Mouse (Mus musculus) CH12.LX (cell line): ENCODE data around the gene 3110009E18Rik. TPM values are rescaled to one million over a fixed set of nuclear protein-coding genes. Genes with fewer than 3 reads are reported as not detected.

Experiments used
- DNase-seq: peaks from one replicate; pipeline ENCODE4 v3.0.0-alpha.2; 2013; ENCODE audit errors: extremely low read depth
- H3K27ac ChIP-seq: 2 replicates; pipeline ENCODE4 v1.5.1; 2012; ENCODE audit warnings: low read depth, mild to moderate bottlenecking, control low read depth, moderate library complexity; ENCODE audit not compliant: insufficient read depth
- H3K27me3 ChIP-seq: replicated peaks from 2 replicates; pipeline ENCODE3; 2012; ENCODE audit warnings: inconsistent platforms
- H3K36me3 ChIP-seq, 2 experiments: replicated peaks in 1 of 2; 2 replicates each; pipeline versions ENCODE3 to v1.6.1; 2012; ENCODE audit warnings: inconsistent platforms in 1 of 2, low read length in 1 of 2, mild to moderate bottlenecking in 1 of 2, mixed read lengths in 1 of 2, moderate library complexity in 1 of 2; ENCODE audit not compliant: control insufficient read depth in 1 of 2, insufficient read depth in 1 of 2
- H3K4me1 ChIP-seq, 2 experiments: 2 replicates each; pipeline ENCODE4 v1.6.1; 2012; ENCODE audit warnings: inconsistent platforms in 1 of 2, moderate library complexity in 1 of 2; ENCODE audit not compliant: insufficient read depth in 2 of 2, control insufficient read depth in 1 of 2
- H3K4me2 ChIP-seq: 2 replicates; pipeline ENCODE4 v1.6.1; 2012; ENCODE audit warnings: low read depth, mild to moderate bottlenecking, control low read depth; ENCODE audit not compliant: poor library complexity, insufficient read depth, severe bottlenecking
- H3K4me3 ChIP-seq, 3 experiments: fragments of 150-350 bp in 1 of 3; sonication (generic) in 1 of 3; replicated peaks in 1 of 3; 2 replicates each; pipeline versions ENCODE3 to v1.5.1; 2011 to 2012; ENCODE audit warnings: low read depth in 2 of 3, low read length in 2 of 3, mild to moderate bottlenecking in 2 of 3, moderate library complexity in 2 of 3, control low read depth in 1 of 3, improper control_type of control experiment in 1 of 3, inconsistent platforms in 1 of 3, mixed read lengths in 1 of 3; ENCODE audit not compliant: poor library complexity in 1 of 3
- H3K79me2 ChIP-seq: replicated peaks from 2 replicates; pipeline ENCODE4 v1.6.1; 2012; ENCODE audit warnings: mild to moderate bottlenecking, moderate library complexity; ENCODE audit not compliant: control insufficient read depth, poor library complexity, insufficient read depth, severe bottlenecking; ENCODE audit errors: extremely low read depth
- H3K9ac ChIP-seq: 2 replicates; pipeline ENCODE4 v1.6.1; 2012; ENCODE audit warnings: low read depth, mild to moderate bottlenecking, control low read depth, moderate library complexity; ENCODE audit not compliant: insufficient read depth
- H3K9me3 ChIP-seq: replicated peaks from 2 replicates; pipeline ENCODE3; 2012; ENCODE audit warnings: low read length, inconsistent platforms, mixed read lengths
- BHLHE40 ChIP-seq: IDR thresholded peaks from 2 replicates; pipeline ENCODE4 v1.6.1; 2011; ENCODE audit warnings: mild to moderate bottlenecking, low read depth, low read length, improper control_type of control experiment
- CHD1 ChIP-seq: IDR thresholded peaks from 2 replicates; pipeline ENCODE4 v1.6.1; 2012; ENCODE audit warnings: low read depth, low read length, improper control_type of control experiment, inconsistent platforms
- CHD2 ChIP-seq: IDR thresholded peaks from 2 replicates; pipeline ENCODE4 v1.6.1; 2011; ENCODE audit warnings: low read length, improper control_type of control experiment
- E2F4 ChIP-seq: IDR thresholded peaks from 2 replicates; pipeline ENCODE4 v1.6.1; 2011; ENCODE audit warnings: low read depth, low read length, improper control_type of control experiment; ENCODE audit not compliant: insufficient replicate concordance
- EP300 ChIP-seq: IDR thresholded peaks from 2 replicates; pipeline ENCODE4 v1.6.1; 2011; ENCODE audit warnings: low read length, improper control_type of control experiment
- GABPA ChIP-seq: IDR thresholded peaks from 2 replicates; pipeline ENCODE4 v1.6.1; 2012; ENCODE audit warnings: low read depth, low read length, improper control_type of control experiment, inconsistent platforms; ENCODE audit not compliant: insufficient replicate concordance
- IRF4 ChIP-seq: IDR thresholded peaks from 2 replicates; pipeline ENCODE4 v1.6.1; 2014; ENCODE audit warnings: low read depth, mild to moderate bottlenecking, inconsistent platforms, low read length, improper control_type of control experiment
- MAFK ChIP-seq: IDR thresholded peaks from 2 replicates; pipeline ENCODE4 v1.6.1; 2011; ENCODE audit warnings: low read length, improper control_type of control experiment; ENCODE audit not compliant: insufficient replicate concordance
- MAZ ChIP-seq: IDR thresholded peaks from 2 replicates; pipeline ENCODE4 v1.6.1; 2012; ENCODE audit warnings: low read depth, mild to moderate bottlenecking, inconsistent platforms, low read length, improper control_type of control experiment, moderate library complexity
- MEF2A ChIP-seq: IDR thresholded peaks from 2 replicates; pipeline ENCODE4 v1.6.1; 2014; ENCODE audit warnings: low read depth, mild to moderate bottlenecking, inconsistent platforms, low read length, improper control_type of control experiment, borderline replicate concordance
- MYC ChIP-seq: IDR thresholded peaks from 2 replicates; pipeline ENCODE4 v1.6.1; 2011; ENCODE audit warnings: low read depth, mild to moderate bottlenecking, improper control_type of control experiment, low read length
- NRF1 ChIP-seq: IDR thresholded peaks from 2 replicates; pipeline ENCODE4 v1.6.1; 2014; ENCODE audit warnings: low read depth, mild to moderate bottlenecking, inconsistent platforms, low read length, improper control_type of control experiment, moderate library complexity
- POLR2A ChIP-seq: IDR thresholded peaks from 2 replicates; pipeline ENCODE4 v1.6.1; 2011; ENCODE audit warnings: low read depth, mild to moderate bottlenecking, improper control_type of control experiment, low read length
- POLR2AphosphoS2 ChIP-seq: IDR thresholded peaks from 2 replicates; pipeline ENCODE4 v1.6.1; 2011; ENCODE audit warnings: low read depth, low read length, improper control_type of control experiment
- SMC3 ChIP-seq: IDR thresholded peaks from 2 replicates; pipeline ENCODE4 v1.6.1; 2011; ENCODE audit warnings: low read depth, low read length, improper control_type of control experiment
- TBP ChIP-seq: conservative IDR thresholded peaks from 2 replicates; pipeline ENCODE4 v1.6.1; 2011; ENCODE audit warnings: low read depth, low read length, improper control_type of control experiment
- TCF12 ChIP-seq: IDR thresholded peaks from 2 replicates; pipeline ENCODE4 v1.6.1; 2014; ENCODE audit warnings: low read depth, mild to moderate bottlenecking, inconsistent platforms, low read length, improper control_type of control experiment
- ZKSCAN1 ChIP-seq: IDR thresholded peaks from 2 replicates; pipeline ENCODE4 v1.6.1; 2012; ENCODE audit warnings: low read depth, inconsistent platforms, low read length, improper control_type of control experiment, borderline replicate concordance
- ZNF384 ChIP-seq: IDR thresholded peaks from 2 replicates; pipeline ENCODE4 v1.6.1; 2012; ENCODE audit warnings: low read depth, low read length, improper control_type of control experiment, inconsistent platforms
- dilution Hi-C: fragments of 300-500 bp; cut with MboI; formaldehyde crosslinking; loops from 2 replicates; pipeline ENCODE4 v1.14.3; 2020; ENCODE audit warnings: low sequenced_read_pairs; ENCODE audit not compliant: extremely low pct_unique_long_range_greater_than_20kb, extremely low pct_ligation_motif_present
- in situ Hi-C: fragments of 300-500 bp; cut with MboI; formaldehyde crosslinking; loops from 3 replicates; pipeline ENCODE4 v1.14.3; 2019; ENCODE audit warnings: low sequenced_read_pairs, low pct_ligation_motif_present, low pct_unique_long_range_greater_than_20kb, mixed read lengths
- polyA plus RNA-seq: library from polyadenylated mRNA; unstranded; fragments of >175 nt; gene quantifications from 2 replicates; pipeline ENCODE4 v1.2.1, GENCODE M21; 2012; ENCODE audit warnings: low read depth; ENCODE audit not compliant: insufficient read length
- total RNA-seq, 2 experiments: library from RNA; depleted of rRNA; stranded (reverse); fragments of 300-350 nt in 1 of 2; fragments of >200 nt in 1 of 2; gene quantifications; 2 replicates each; pipeline ENCODE4 v1.2.3; 2012 to 2014

3110009E18Rik gene
- total and polyA plus RNA-seq, 3 experiments, result 2.7 to 5.9 (median 4.6) TPM

- in situ Hi-C loops, result no loop called here
- Histone ChIP-seq H3K4me1 (peaks cover 5 to 38% of the 10 kb centered on the region in 2 experiments; a peak in 3 of 4 replicates), H3K4me3 (no peak overlapping the region), H3K27me3 (no peaks in the 10 kb centered on the region), H3K4me2 (no peak overlapping the region), H3K36me3 (peaks cover 0 to 6% of the 10 kb centered on the region in 2 experiments), H3K9ac (no peak overlapping the region), H3K79me2 (no peaks in the 10 kb centered on the region), H3K27ac (no peak overlapping the region), H3K9me3 (no peaks in the 10 kb centered on the region)
- peak; percentile 31 for DNase-seq
- no peak for TF ChIP-seq MAZ
- TF ChIP-seq MAFK, result no peak
- no peak for TF ChIP-seq E2F4
- 0 out of 2 replicates have a peak, but pooled peaks have one; percentile 15 for TF ChIP-seq TCF12
- TF ChIP-seq NRF1, result no peak
- TF ChIP-seq ZNF384, result peak; percentile 53
- no peak for TF ChIP-seq CHD2
- peak; percentile 47; the same call in 1 of the 2 replicates for TF ChIP-seq EP300
- TF ChIP-seq MEF2A, result no peak
- TF ChIP-seq POLR2A, result no peak
- TF ChIP-seq BHLHE40, result peak; percentile 52
- no peak for TF ChIP-seq TBP
- TF ChIP-seq MYC, result no peak
- no peak for TF ChIP-seq GABPA
- TF ChIP-seq CHD1, result no peak
- 0 out of 2 replicates have a peak, but pooled peaks have one; percentile 50 for TF ChIP-seq IRF4
- no peak for TF ChIP-seq SMC3
- dilution Hi-C loops, result no loop called here
These were observed 47.7 kb downstream of the 3110009E18Rik start for GRCm38 (mm10) chr1:120168674-120169073.

GRCm38 (mm10) chr1:120170307-120170706, 49.3 kb downstream of the 3110009E18Rik start:
- no peak overlapping the region for H3K27ac ChIP-seq
- in situ Hi-C loops, result loop anchor here (5.0 kb wide), 1 partner anchor 372 kb away; no protein-coding TSS in a partner anchor
- TF ChIP-seq ZKSCAN1, result peak; percentile 12; the same call in 1 of the 2 replicates
- TF ChIP-seq POLR2AphosphoS2, result no peak

More at GRCm38 (mm10) chr1:120170307-120170706, 49.3 kb downstream of the 3110009E18Rik start:
- Histone ChIP-seq H3K27me3 (no peaks in the 10 kb centered on the region), H3K4me3 (no peak overlapping the region), H3K9me3 (no peaks in the 10 kb centered on the region), H3K9ac (no peak overlapping the region), H3K4me2 (no peak overlapping the region), H3K36me3 (peaks cover 0 to 1% of the 10 kb centered on the region in 2 experiments), H3K79me2 (no peaks in the 10 kb centered on the region), H3K4me1 (peaks cover 14 to 52% of the 10 kb centered on the region in 2 experiments)
- dilution Hi-C loops, result no loop called here
- no peak for DNase-seq
